Mouse (Mus musculus): ENCODE results near the gene Slc4a8. TPM values are rescaled to one million over a fixed set of nuclear protein-coding genes. Genes with fewer than 3 reads are reported as not detected.

Slc4a8 gene
- polyA plus RNA-seq, 1 experiment: 18.3 TPM

- peak within 1 kb of the TSS; percentile 60 for H3K4me3 ChIP-seq (ENCODE audit: control insufficient read depth, low read depth, low read length)
- H3K27me3 ChIP-seq (ENCODE audit: control insufficient read depth, insufficient read depth, low read length): no peaks in the 10 kb centered on the region
- TF ChIP-seq CTCF (IDR thresholded peaks at IDR 0.05; ENCODE audit: control insufficient read depth, insufficient read depth, insufficient replicate concordance, low read depth, low read length) (no peak), POLR2A (IDR thresholded peaks at IDR 0.05; ENCODE audit: control insufficient read depth, low read depth, low read length) (0 out of 2 replicates have a peak, but pooled peaks have one; percentile 6)
- H3K36me3 ChIP-seq (ENCODE audit: control insufficient read depth, insufficient read depth, low read length): no peaks in the 10 kb centered on the region
- no peak within 1 kb of the TSS for H3K27ac ChIP-seq (ENCODE audit: control insufficient read depth, insufficient read depth, low read depth, low read length)
- H3K4me1 ChIP-seq (ENCODE audit: control insufficient read depth, insufficient read depth, low read length): peaks cover 16% of the 10 kb centered on the region
Observed at GRCm38 (mm10) chr15:100729281-100729985, 32.1 kb upstream of the Slc4a8 start, which contains the start of gene Galnt6. Galnt6 (minus strand) TSS chr15:100729376.

GRCm38 (mm10) chr15:100731081-100731480 lies 30.5 kb upstream of the Slc4a8 start:
- no peaks in the 10 kb centered on the region for H3K36me3 ChIP-seq (ENCODE audit: control insufficient read depth, insufficient read depth, low read length)
- H3K27ac ChIP-seq (ENCODE audit: control insufficient read depth, insufficient read depth, low read depth, low read length): no peak overlapping the region
- TF ChIP-seq CTCF (IDR thresholded peaks at IDR 0.05; ENCODE audit: control insufficient read depth, insufficient read depth, insufficient replicate concordance, low read depth, low read length) (no peak), POLR2A (IDR thresholded peaks at IDR 0.05; ENCODE audit: control insufficient read depth, low read depth, low read length) (no peak)
- peaks cover 16% of the 10 kb centered on the region for H3K4me1 ChIP-seq (ENCODE audit: control insufficient read depth, insufficient read depth, low read length)
- no peaks in the 10 kb centered on the region for H3K27me3 ChIP-seq (ENCODE audit: control insufficient read depth, insufficient read depth, low read length)
- H3K4me3 ChIP-seq (ENCODE audit: control insufficient read depth, low read depth, low read length): no peak overlapping the region

GRCm38 (mm10) chr15:100732580-100732979 lies 29.0 kb upstream of the Slc4a8 start:
- Histone ChIP-seq H3K36me3 (ENCODE audit: control insufficient read depth, insufficient read depth, low read length) (no peaks in the 10 kb centered on the region), H3K4me3 (ENCODE audit: control insufficient read depth, low read depth, low read length) (no peak overlapping the region), H3K4me1 (ENCODE audit: control insufficient read depth, insufficient read depth, low read length) (peaks cover 15% of the 10 kb centered on the region), H3K27me3 (ENCODE audit: control insufficient read depth, insufficient read depth, low read length) (no peaks in the 10 kb centered on the region), H3K27ac (ENCODE audit: control insufficient read depth, insufficient read depth, low read depth, low read length) (no peak overlapping the region)
- TF ChIP-seq CTCF (IDR thresholded peaks at IDR 0.05; ENCODE audit: control insufficient read depth, insufficient read depth, insufficient replicate concordance, low read depth, low read length) (no peak), POLR2A (IDR thresholded peaks at IDR 0.05; ENCODE audit: control insufficient read depth, low read depth, low read length) (no peak)

GRCm38 (mm10) chr15:100735095-100735952 lies 26.2 kb upstream of the Slc4a8 start:
- Histone ChIP-seq H3K36me3 (ENCODE audit: control insufficient read depth, insufficient read depth, low read length) (no peaks in the 10 kb centered on the region), H3K27ac (ENCODE audit: control insufficient read depth, insufficient read depth, low read depth, low read length) (no peak overlapping the region), H3K27me3 (ENCODE audit: control insufficient read depth, insufficient read depth, low read length) (no peaks in the 10 kb centered on the region), H3K4me3 (ENCODE audit: control insufficient read depth, low read depth, low read length) (no peak overlapping the region), H3K4me1 (ENCODE audit: control insufficient read depth, insufficient read depth, low read length) (no peaks in the 10 kb centered on the region)
- no peak for TF ChIP-seq CTCF (IDR thresholded peaks at IDR 0.05; ENCODE audit: control insufficient read depth, insufficient read depth, insufficient replicate concordance, low read depth, low read length)
- TF ChIP-seq POLR2A (IDR thresholded peaks at IDR 0.05; ENCODE audit: control insufficient read depth, low read depth, low read length): no peak

- H3K4me3 ChIP-seq (ENCODE audit: control insufficient read depth, low read depth, low read length): no peak overlapping the region
- TF ChIP-seq CTCF (IDR thresholded peaks at IDR 0.05; ENCODE audit: control insufficient read depth, insufficient read depth, insufficient replicate concordance, low read depth, low read length): no peak
- TF ChIP-seq POLR2A (IDR thresholded peaks at IDR 0.05; ENCODE audit: control insufficient read depth, low read depth, low read length): no peak
- no peaks in the 10 kb centered on the region for H3K4me1 ChIP-seq (ENCODE audit: control insufficient read depth, insufficient read depth, low read length)
- H3K36me3 ChIP-seq (ENCODE audit: control insufficient read depth, insufficient read depth, low read length): no peaks in the 10 kb centered on the region
- H3K27me3 ChIP-seq (ENCODE audit: control insufficient read depth, insufficient read depth, low read length): no peaks in the 10 kb centered on the region
- H3K27ac ChIP-seq (ENCODE audit: control insufficient read depth, insufficient read depth, low read depth, low read length): no peak overlapping the region
Observed at GRCm38 (mm10) chr15:100735953-100736300, 25.6 kb upstream of the Slc4a8 start.

GRCm38 (mm10) chr15:100737667-100738066 lies 23.9 kb upstream of the Slc4a8 start:
- TF ChIP-seq POLR2A (IDR thresholded peaks at IDR 0.05; ENCODE audit: control insufficient read depth, low read depth, low read length) (no peak), CTCF (IDR thresholded peaks at IDR 0.05; ENCODE audit: control insufficient read depth, insufficient read depth, insufficient replicate concordance, low read depth, low read length) (no peak)
- no peaks in the 10 kb centered on the region for H3K4me1 ChIP-seq (ENCODE audit: control insufficient read depth, insufficient read depth, low read length)
- no peaks in the 10 kb centered on the region for H3K36me3 ChIP-seq (ENCODE audit: control insufficient read depth, insufficient read depth, low read length)
- no peak overlapping the region for H3K4me3 ChIP-seq (ENCODE audit: control insufficient read depth, low read depth, low read length)
- H3K27me3 ChIP-seq (ENCODE audit: control insufficient read depth, insufficient read depth, low read length): no peaks in the 10 kb centered on the region
- H3K27ac ChIP-seq (ENCODE audit: control insufficient read depth, insufficient read depth, low read depth, low read length): no peak overlapping the region

GRCm38 (mm10) chr15:100738351-100738781 lies 23.2 kb upstream of the Slc4a8 start:
- H3K4me3 ChIP-seq (ENCODE audit: control insufficient read depth, low read depth, low read length): no peak overlapping the region
- H3K36me3 ChIP-seq (ENCODE audit: control insufficient read depth, insufficient read depth, low read length): no peaks in the 10 kb centered on the region
- no peaks in the 10 kb centered on the region for H3K4me1 ChIP-seq (ENCODE audit: control insufficient read depth, insufficient read depth, low read length)
- no peak overlapping the region for H3K27ac ChIP-seq (ENCODE audit: control insufficient read depth, insufficient read depth, low read depth, low read length)
- TF ChIP-seq POLR2A (IDR thresholded peaks at IDR 0.05; ENCODE audit: control insufficient read depth, low read depth, low read length) (no peak), CTCF (IDR thresholded peaks at IDR 0.05; ENCODE audit: control insufficient read depth, insufficient read depth, insufficient replicate concordance, low read depth, low read length) (no peak)
- H3K27me3 ChIP-seq (ENCODE audit: control insufficient read depth, insufficient read depth, low read length): no peaks in the 10 kb centered on the region
